Mouse (Mus musculus) cortical plate, adult 2 months (tissue): ENCODE measurements at regions not wholly inside any gene's neighbourhood (a gene's known extent, or its start where the extent isn't known, plus 50 kb on each side); places are given as distances from the start of the nearest gene placed in this dataset.

Experiments
- H3K27ac ChIP-seq: fragments of 200-500 bp; 2 replicates; pipeline ENCODE4 v1.5.1; 2012; ENCODE audit warnings: low read length, control low read depth, inconsistent platforms; ENCODE audit not compliant: insufficient read depth
- H3K4me1 ChIP-seq: fragments of 200-500 bp; 2 replicates; pipeline ENCODE4 v1.6.1; 2011; ENCODE audit warnings: low read length; ENCODE audit not compliant: control insufficient read depth, insufficient read depth
- H3K4me3 ChIP-seq: fragments of 200-500 bp; 2 replicates; pipeline ENCODE4 v1.5.1; 2011; ENCODE audit warnings: mild to moderate bottlenecking, low read length, control low read depth; ENCODE audit not compliant: insufficient read depth
- CTCF ChIP-seq: fragments of 200-500 bp; IDR thresholded peaks from 2 replicates; pipeline ENCODE4 v1.5.1; 2011; ENCODE audit warnings: mild to moderate bottlenecking, control low read depth, low read length; ENCODE audit not compliant: insufficient read depth; ENCODE audit errors: extremely low read depth
- POLR2A ChIP-seq: fragments of 200-500 bp; IDR thresholded peaks from 2 replicates; pipeline ENCODE4 v1.6.1; 2011; ENCODE audit warnings: mild to moderate bottlenecking, low read length, control low read depth; ENCODE audit not compliant: insufficient read depth; ENCODE audit errors: extremely low read depth

- Histone ChIP-seq H3K4me3 (no peak overlapping the region), H3K27ac (peak overlapping the region; percentile 25; the same call in 1 of the 2 replicates), H3K4me1 (peaks cover 2% of the 10 kb centered on the region; the same call in 1 of the 2 replicates)
- TF ChIP-seq POLR2A, result no peak
Observed at GRCm38 (mm10) chr13:10654086-10654422, 293.4 kb upstream of the Chrm3 start.

DNA sequence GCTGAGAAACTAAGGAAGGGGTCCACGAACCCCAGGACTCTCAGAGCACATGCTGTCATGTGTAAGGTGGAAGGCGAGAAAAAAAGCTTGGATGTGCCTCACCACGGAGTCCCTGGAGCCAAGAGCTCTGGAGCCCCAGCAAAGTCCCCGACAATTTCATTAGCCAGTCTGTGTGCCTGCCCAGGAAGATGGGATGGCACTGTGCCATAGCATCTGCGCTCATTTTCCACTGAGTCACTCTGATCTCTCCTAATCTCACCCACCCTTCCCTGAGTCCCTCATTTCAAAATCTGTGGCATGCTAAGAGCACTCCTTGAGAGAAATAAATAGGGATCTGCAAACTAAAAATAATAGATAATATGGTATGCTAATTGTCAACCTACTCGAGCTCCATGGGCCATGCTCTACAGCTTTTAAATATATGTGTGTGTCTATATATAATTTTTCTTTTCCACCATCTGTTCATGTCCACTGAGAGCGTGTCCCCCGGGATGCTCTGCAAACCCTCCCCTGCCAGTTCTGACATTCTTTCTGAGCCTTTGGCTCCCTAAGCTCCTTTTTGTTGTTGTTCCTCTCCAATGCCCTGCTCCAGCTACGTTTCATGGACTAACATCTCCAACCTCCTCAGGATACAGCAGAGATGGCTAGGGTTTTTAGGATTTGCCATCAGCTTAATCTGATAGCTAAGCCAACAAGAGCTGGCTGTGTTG lies 292.9 kb upstream of the Chrm3 start:
- no peak overlapping the region for H3K4me3 ChIP-seq
- H3K4me1 ChIP-seq, result peaks cover 2% of the 10 kb centered on the region; the same call in 1 of the 2 replicates
- no peak for TF ChIP-seq POLR2A
- no peak for TF ChIP-seq CTCF
- H3K27ac ChIP-seq, result 0 out of 2 replicates have a peak overlapping the region, but pooled peaks have one; percentile 25

DNA sequence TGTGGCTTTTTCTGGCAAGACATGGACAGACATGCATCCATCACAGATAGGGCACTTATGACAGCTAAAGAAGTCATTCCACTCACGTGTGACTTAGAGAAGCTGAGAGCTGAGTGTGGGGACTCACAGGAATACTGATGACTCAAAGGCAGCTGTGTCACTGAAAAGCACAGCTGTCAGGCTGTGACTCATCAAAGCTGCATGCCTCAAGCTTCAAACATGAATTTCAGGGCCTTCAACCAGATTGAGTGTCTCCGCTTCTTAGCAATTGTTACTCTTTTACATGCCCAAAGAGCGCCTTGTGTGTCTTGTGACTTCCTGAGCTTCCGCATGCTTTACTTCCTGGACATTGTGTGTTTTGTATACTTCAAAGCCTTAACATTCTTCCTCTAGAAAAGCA lies 276.2 kb upstream of the Chrm3 start:
- no peak for TF ChIP-seq CTCF
- TF ChIP-seq POLR2A, result no peak

DNA sequence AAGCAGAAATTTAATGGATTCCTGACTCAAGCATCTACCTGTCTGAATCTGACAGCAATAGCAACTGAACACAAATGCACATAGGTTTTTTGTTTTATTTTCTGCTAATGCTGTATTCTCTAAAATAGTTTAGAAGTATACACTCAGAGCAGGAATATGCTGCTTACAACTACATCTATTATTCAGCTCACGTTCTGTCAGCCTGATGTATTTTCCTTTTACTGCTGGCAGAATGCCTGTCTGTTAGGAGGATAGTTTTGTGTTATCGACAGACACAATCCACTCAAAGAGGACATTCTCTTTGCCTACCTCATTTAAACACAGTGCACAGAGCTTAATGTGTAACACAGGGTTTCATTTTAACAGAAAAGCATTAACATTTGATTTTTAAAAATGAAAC lies 269.8 kb upstream of the Chrm3 start:
- Histone ChIP-seq H3K4me1 (no peaks in the 10 kb centered on the region; the same call in 1 of the 2 replicates), H3K4me3 (no peak overlapping the region), H3K27ac (no peak overlapping the region)
- TF ChIP-seq POLR2A (no peak), CTCF (no peak)

More for the DNA sequence above, 276.2 kb upstream of the Chrm3 start:
- Histone ChIP-seq H3K4me3 (no peak overlapping the region), H3K4me1 (peaks cover 3% of the 10 kb centered on the region; the same call in 1 of the 2 replicates), H3K27ac (no peak overlapping the region)

DNA sequence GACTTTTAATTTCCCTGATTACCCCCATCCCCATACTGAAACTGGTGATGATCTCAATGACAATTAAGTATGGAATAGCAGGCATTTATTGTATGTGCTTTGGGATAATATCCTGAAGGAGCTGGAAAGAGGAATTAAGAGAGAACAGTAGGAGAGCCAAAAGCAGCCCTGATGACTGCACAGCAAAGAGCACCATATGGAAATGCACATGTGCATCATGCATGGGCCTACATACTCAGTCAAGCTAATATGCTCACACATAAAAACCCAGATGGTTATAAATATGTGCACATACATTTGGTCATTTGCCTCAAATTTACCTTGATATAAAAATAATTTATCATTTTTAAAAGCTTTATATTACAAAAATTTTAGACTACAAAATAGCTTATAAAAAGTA lies 259.0 kb upstream of the Chrm3 start:
- no peaks in the 10 kb centered on the region for H3K4me1 ChIP-seq
- TF ChIP-seq POLR2A, result no peak
- TF ChIP-seq CTCF, result no peak
- H3K27ac ChIP-seq, result no peak overlapping the region
- H3K4me3 ChIP-seq, result no peak overlapping the region

DNA sequence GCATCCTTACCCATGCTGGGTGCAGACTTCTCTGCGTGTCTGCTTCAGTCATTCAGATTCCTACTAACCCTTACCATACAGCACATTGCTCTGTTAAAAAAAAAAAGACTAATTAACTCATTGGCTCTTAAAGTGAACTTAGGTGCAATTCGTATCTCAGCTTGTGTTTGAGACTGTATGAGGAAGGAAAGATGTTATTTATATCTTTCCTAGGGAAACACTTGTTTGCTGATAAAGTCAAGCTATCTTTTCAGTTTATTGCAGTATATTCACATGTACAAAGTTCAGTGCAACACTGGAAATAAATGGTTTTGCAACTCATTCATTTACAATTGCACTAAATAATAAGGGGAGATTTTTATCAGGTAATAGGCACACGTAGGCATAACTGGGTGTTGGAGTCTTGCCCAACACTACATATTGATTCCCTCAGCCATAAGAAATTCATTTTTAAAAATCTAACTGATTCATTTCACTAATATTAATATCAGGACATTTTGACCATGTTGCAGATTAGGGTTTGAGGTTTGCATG lies 257.8 kb upstream of the Chrm3 start:
- Histone ChIP-seq H3K27ac (no peak overlapping the region), H3K4me1 (no peaks in the 10 kb centered on the region), H3K4me3 (no peak overlapping the region)
- TF ChIP-seq POLR2A, result no peak
- no peak for TF ChIP-seq CTCF

- H3K4me3 ChIP-seq, result no peak overlapping the region
- H3K27ac ChIP-seq, result no peak overlapping the region
- TF ChIP-seq POLR2A, result no peak
- no peak for TF ChIP-seq CTCF
- H3K4me1 ChIP-seq, result no peaks in the 10 kb centered on the region
Observed at GRCm38 (mm10) chr13:10574951-10575350, 214.3 kb upstream of the Chrm3 start.

DNA sequence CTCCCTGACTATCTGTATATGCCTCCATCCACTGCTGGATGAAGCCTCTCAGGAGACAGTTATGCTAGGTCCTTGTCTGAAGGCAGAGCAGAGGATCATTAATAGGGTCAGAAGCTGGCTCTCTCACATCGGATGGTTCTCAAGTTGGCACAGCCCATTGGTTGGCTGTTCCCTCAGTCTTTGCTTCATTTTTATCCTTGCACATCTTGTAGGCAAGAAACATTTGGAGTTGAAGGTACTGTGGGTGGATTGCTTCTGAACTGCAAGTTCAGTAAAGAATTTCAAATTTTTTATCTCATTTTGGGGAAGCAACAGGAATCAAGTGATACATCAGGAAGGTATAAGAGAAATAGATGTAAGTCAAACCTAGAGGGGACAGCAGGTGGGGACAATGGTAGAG lies 206.2 kb upstream of the Chrm3 start:
- H3K27ac ChIP-seq, result no peak overlapping the region
- peaks cover 2% of the 10 kb centered on the region; the same call in 1 of the 2 replicates for H3K4me1 ChIP-seq
- TF ChIP-seq CTCF, result no peak
- TF ChIP-seq POLR2A, result no peak
- H3K4me3 ChIP-seq, result no peak overlapping the region

- H3K4me1 ChIP-seq, result no peaks in the 10 kb centered on the region
- H3K4me3 ChIP-seq, result no peak overlapping the region
- TF ChIP-seq POLR2A, result no peak
- TF ChIP-seq CTCF, result no peak
- H3K27ac ChIP-seq, result no peak overlapping the region
Observed at GRCm38 (mm10) chr13:10557559-10557958, 196.9 kb upstream of the Chrm3 start.

GRCm38 (mm10) chr13:10554595-10554994 lies 193.9 kb upstream of the Chrm3 start:
- TF ChIP-seq POLR2A, result no peak
- TF ChIP-seq CTCF, result no peak
- Histone ChIP-seq H3K27ac (no peak overlapping the region), H3K4me1 (no peaks in the 10 kb centered on the region), H3K4me3 (no peak overlapping the region)
